Mouse (Mus musculus): Measurements from ENCODE around the gene Lrp2. TPM values are rescaled to one million over a fixed set of nuclear protein-coding genes. Genes with fewer than 3 reads are reported as not detected.

Lrp2 gene
- polyA plus RNA-seq, 1 experiment: 92.6 TPM

DNA sequence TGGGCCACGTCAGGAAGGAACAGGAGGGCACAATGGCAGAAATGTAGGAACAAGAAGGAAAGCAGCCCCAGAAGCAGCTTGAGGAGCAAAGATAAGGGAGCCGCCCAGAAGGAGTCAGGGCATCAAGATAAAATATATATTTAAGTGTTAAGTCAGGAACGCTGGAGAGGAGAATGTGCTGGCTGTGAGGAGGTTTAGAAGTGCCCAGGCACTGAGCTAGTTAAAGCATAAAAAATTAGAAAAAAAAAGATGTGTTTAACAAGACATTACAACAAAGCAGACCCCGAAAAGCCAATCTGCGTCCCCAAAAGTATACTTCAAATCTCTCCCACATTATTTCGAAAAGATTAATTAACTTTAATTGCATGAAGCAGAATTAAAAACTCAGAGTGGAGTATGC lies 122.3 kb downstream of the Lrp2 start:
- Histone ChIP-seq H3K4me1 (ENCODE audit: control insufficient read depth, insufficient read depth, low read length) (no peaks in the 10 kb centered on the region), H3K9ac (ENCODE audit: low read depth, poor library complexity, severe bottlenecking) (no peak overlapping the region), H3K9me3 (replicated peaks; ENCODE audit: control insufficient read depth, insufficient read depth, low read length, poor library complexity, severe bottlenecking) (no peaks in the 10 kb centered on the region), H3K27ac (ENCODE audit: insufficient read depth, low read length) (no peak overlapping the region), H3K4me3 (ENCODE audit: low read depth, low read length) (no peak overlapping the region), H3K27me3 (ENCODE audit: control insufficient read depth, insufficient read depth, low read length, poor library complexity, severe bottlenecking) (no peaks in the 10 kb centered on the region), H3K36me3 (ENCODE audit: control insufficient read depth, insufficient read depth, low read length, poor library complexity, severe bottlenecking) (no peaks in the 10 kb centered on the region; the same call in 1 of the 2 replicates)
- no peak for TF ChIP-seq POLR2A (IDR thresholded peaks at IDR 0.05; ENCODE audit: insufficient read depth, low read length)
- TF ChIP-seq EP300 (IDR thresholded peaks at IDR 0.05; ENCODE audit: insufficient read depth, low read depth, low read length): no peak

DNA sequence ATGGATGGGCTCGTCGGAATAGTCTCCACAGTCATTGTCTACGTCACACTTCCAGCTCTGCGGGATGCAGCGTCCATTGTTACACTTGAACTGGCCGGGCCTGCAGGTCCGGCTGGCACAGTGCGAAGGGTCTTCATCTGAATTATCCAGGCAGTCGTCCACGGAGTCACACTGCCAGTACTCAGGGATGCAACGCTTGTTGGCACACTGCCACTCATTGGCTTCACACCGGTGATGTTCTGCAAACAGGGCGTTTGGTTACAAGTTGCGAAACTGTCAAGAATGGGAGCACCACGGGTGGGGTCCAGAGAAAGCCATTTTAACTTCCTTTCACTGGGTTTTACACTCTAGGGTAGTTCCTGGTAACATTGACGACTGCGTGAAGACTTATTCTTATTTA lies 126.4 kb downstream of the Lrp2 start:
- H3K9me3 ChIP-seq (replicated peaks; ENCODE audit: control insufficient read depth, insufficient read depth, low read length, poor library complexity, severe bottlenecking): no peaks in the 10 kb centered on the region
- no peaks in the 10 kb centered on the region for H3K4me1 ChIP-seq (ENCODE audit: control insufficient read depth, insufficient read depth, low read length)
- H3K27ac ChIP-seq (ENCODE audit: insufficient read depth, low read length): no peak overlapping the region
- no peak overlapping the region for H3K9ac ChIP-seq (ENCODE audit: low read depth, poor library complexity, severe bottlenecking)
- H3K27me3 ChIP-seq (ENCODE audit: control insufficient read depth, insufficient read depth, low read length, poor library complexity, severe bottlenecking): no peaks in the 10 kb centered on the region
- no peak overlapping the region for H3K4me3 ChIP-seq (ENCODE audit: low read depth, low read length)
- no peak for TF ChIP-seq POLR2A (IDR thresholded peaks at IDR 0.05; ENCODE audit: insufficient read depth, low read length)
- no peak for TF ChIP-seq EP300 (IDR thresholded peaks at IDR 0.05; ENCODE audit: insufficient read depth, low read depth, low read length)
- TF ChIP-seq CTCF (IDR thresholded peaks at IDR 0.05; ENCODE audit: low read depth, low read length): no peak
- peaks cover 1% of the 10 kb centered on the region; the same call in 1 of the 2 replicates for H3K36me3 ChIP-seq (ENCODE audit: control insufficient read depth, insufficient read depth, low read length, poor library complexity, severe bottlenecking)

GRCm38 (mm10) chr2:69451128-69451527 lies 134.7 kb downstream of the Lrp2 start:
- peaks cover 3% of the 10 kb centered on the region; the same call in 1 of the 2 replicates for H3K36me3 ChIP-seq (ENCODE audit: control insufficient read depth, insufficient read depth, low read length, poor library complexity, severe bottlenecking)

DNA sequence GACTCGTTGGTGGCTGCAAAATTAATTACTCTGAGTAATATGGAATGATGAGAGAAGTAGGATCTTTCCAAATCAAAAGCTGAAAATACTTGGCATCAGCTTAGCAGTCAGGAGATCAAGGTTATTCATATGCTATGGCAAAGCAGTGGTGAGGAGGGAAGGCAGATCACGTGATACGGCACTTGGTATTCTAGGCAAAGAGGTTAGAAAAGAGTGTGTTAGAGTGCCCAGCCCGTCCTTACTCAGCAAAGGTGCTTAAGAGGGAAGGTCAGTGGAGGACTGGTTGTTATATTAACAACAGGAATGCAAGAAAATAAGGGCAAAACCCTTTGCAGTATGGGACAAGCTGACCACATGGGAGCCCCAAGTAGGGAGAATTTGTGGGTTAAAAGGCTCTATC lies 137.3 kb downstream of the Lrp2 start:
- Histone ChIP-seq H3K9ac (ENCODE audit: low read depth, poor library complexity, severe bottlenecking) (no peak overlapping the region), H3K4me3 (ENCODE audit: low read depth, low read length) (no peak overlapping the region), H3K27me3 (ENCODE audit: control insufficient read depth, insufficient read depth, low read length, poor library complexity, severe bottlenecking) (no peaks in the 10 kb centered on the region), H3K4me1 (ENCODE audit: control insufficient read depth, insufficient read depth, low read length) (no peaks in the 10 kb centered on the region), H3K27ac (ENCODE audit: insufficient read depth, low read length) (no peak overlapping the region), H3K36me3 (ENCODE audit: control insufficient read depth, insufficient read depth, low read length, poor library complexity, severe bottlenecking) (no peaks in the 10 kb centered on the region; the same call in 1 of the 2 replicates), H3K9me3 (replicated peaks; ENCODE audit: control insufficient read depth, insufficient read depth, low read length, poor library complexity, severe bottlenecking) (no peaks in the 10 kb centered on the region)
- TF ChIP-seq POLR2A (IDR thresholded peaks at IDR 0.05; ENCODE audit: insufficient read depth, low read length) (no peak), CTCF (IDR thresholded peaks at IDR 0.05; ENCODE audit: low read depth, low read length) (no peak), EP300 (IDR thresholded peaks at IDR 0.05; ENCODE audit: insufficient read depth, low read depth, low read length) (no peak)

More at GRCm38 (mm10) chr2:69451128-69451527, 134.7 kb downstream of the Lrp2 start:
- no peak overlapping the region for H3K9ac ChIP-seq (ENCODE audit: low read depth, poor library complexity, severe bottlenecking)
- no peaks in the 10 kb centered on the region for H3K9me3 ChIP-seq (replicated peaks; ENCODE audit: control insufficient read depth, insufficient read depth, low read length, poor library complexity, severe bottlenecking)
- no peak overlapping the region for H3K4me3 ChIP-seq (ENCODE audit: low read depth, low read length)
- TF ChIP-seq POLR2A (IDR thresholded peaks at IDR 0.05; ENCODE audit: insufficient read depth, low read length): no peak
- no peak for TF ChIP-seq EP300 (IDR thresholded peaks at IDR 0.05; ENCODE audit: insufficient read depth, low read depth, low read length)
- TF ChIP-seq CTCF (IDR thresholded peaks at IDR 0.05; ENCODE audit: low read depth, low read length): no peak
- no peaks in the 10 kb centered on the region for H3K4me1 ChIP-seq (ENCODE audit: control insufficient read depth, insufficient read depth, low read length)
- H3K27ac ChIP-seq (ENCODE audit: insufficient read depth, low read length): no peak overlapping the region
- H3K27me3 ChIP-seq (ENCODE audit: control insufficient read depth, insufficient read depth, low read length, poor library complexity, severe bottlenecking): no peaks in the 10 kb centered on the region

GRCm38 (mm10) chr2:69445896-69446472 lies 139.9 kb downstream of the Lrp2 start:
- Histone ChIP-seq H3K4me1 (ENCODE audit: control insufficient read depth, insufficient read depth, low read length) (no peaks in the 10 kb centered on the region), H3K27me3 (ENCODE audit: control insufficient read depth, insufficient read depth, low read length, poor library complexity, severe bottlenecking) (no peaks in the 10 kb centered on the region), H3K36me3 (ENCODE audit: control insufficient read depth, insufficient read depth, low read length, poor library complexity, severe bottlenecking) (no peaks in the 10 kb centered on the region; the same call in 1 of the 2 replicates), H3K4me3 (ENCODE audit: low read depth, low read length) (no peak overlapping the region), H3K27ac (ENCODE audit: insufficient read depth, low read length) (no peak overlapping the region), H3K9me3 (replicated peaks; ENCODE audit: control insufficient read depth, insufficient read depth, low read length, poor library complexity, severe bottlenecking) (no peaks in the 10 kb centered on the region), H3K9ac (ENCODE audit: low read depth, poor library complexity, severe bottlenecking) (no peak overlapping the region)
- TF ChIP-seq EP300 (IDR thresholded peaks at IDR 0.05; ENCODE audit: insufficient read depth, low read depth, low read length): no peak
- no peak for TF ChIP-seq CTCF (IDR thresholded peaks at IDR 0.05; ENCODE audit: low read depth, low read length)
- no peak for TF ChIP-seq POLR2A (IDR thresholded peaks at IDR 0.05; ENCODE audit: insufficient read depth, low read length)

DNA sequence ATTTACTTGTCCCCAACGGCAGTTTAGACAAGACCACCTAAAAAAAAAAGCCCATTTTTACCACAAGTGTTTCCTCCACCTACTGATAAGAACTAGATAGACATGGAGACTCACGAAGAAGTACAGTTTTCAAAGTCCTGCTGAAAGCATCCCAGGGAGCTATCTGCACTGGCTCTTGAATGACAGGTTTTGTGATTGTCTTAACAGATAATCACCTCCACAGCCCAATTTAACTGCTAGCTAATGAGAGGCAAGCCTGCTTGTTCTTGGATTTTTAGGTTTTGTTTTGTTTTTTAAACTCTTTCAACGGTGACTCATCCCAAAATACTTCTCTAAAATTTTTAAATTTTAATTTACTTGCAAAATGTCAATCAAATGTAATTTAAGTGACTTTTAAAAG lies 144.2 kb downstream of the Lrp2 start:
- Histone ChIP-seq H3K9me3 (replicated peaks; ENCODE audit: control insufficient read depth, insufficient read depth, low read length, poor library complexity, severe bottlenecking) (no peaks in the 10 kb centered on the region), H3K27me3 (ENCODE audit: control insufficient read depth, insufficient read depth, low read length, poor library complexity, severe bottlenecking) (no peaks in the 10 kb centered on the region), H3K4me1 (ENCODE audit: control insufficient read depth, insufficient read depth, low read length) (no peaks in the 10 kb centered on the region), H3K9ac (ENCODE audit: low read depth, poor library complexity, severe bottlenecking) (no peak overlapping the region), H3K36me3 (ENCODE audit: control insufficient read depth, insufficient read depth, low read length, poor library complexity, severe bottlenecking) (no peaks in the 10 kb centered on the region), H3K4me3 (ENCODE audit: low read depth, low read length) (no peak overlapping the region), H3K27ac (ENCODE audit: insufficient read depth, low read length) (no peak overlapping the region)
- TF ChIP-seq EP300 (IDR thresholded peaks at IDR 0.05; ENCODE audit: insufficient read depth, low read depth, low read length) (no peak), POLR2A (IDR thresholded peaks at IDR 0.05; ENCODE audit: insufficient read depth, low read length) (no peak), CTCF (IDR thresholded peaks at IDR 0.05; ENCODE audit: low read depth, low read length) (no peak)

All from ES-Bruce4 (cell line).